Mouse (Mus musculus) stomach, postnatal 0 days (tissue): ENCODE measurements around the gene Gm45837. TPM values are rescaled to one million over a fixed set of nuclear protein-coding genes. Genes with fewer than 3 reads are reported as not detected.
A peak's percentile ranks its signal among the peaks of the same experiment; 100 is the strongest.

Experiments used
- ATAC-seq: fragments of 200-750 bp; cut with Nextera tagmentation; 2 replicates; pipeline ENCODE4 v1.8.0; 2017; ENCODE audit not compliant: low FRiP score, low TSS enrichment
- DNase-seq: peaks from one replicate; pipeline ENCODE4 v3.0.0-alpha.2; 2016; ENCODE audit warnings: low spot score
- H3K27ac ChIP-seq: fragments of 300-500 bp; sonication (generic); replicated peaks from 2 replicates; pipeline ENCODE4 v1.5.1; 2014; ENCODE audit warnings: mild to moderate bottlenecking, control low read depth
- H3K27me3 ChIP-seq: fragments of 300-500 bp; sonication (generic); 2 replicates; pipeline ENCODE4 v1.6.1; 2014; ENCODE audit warnings: low read length; ENCODE audit not compliant: control insufficient read depth, insufficient read depth
- H3K36me3 ChIP-seq: fragments of 300-500 bp; sonication (generic); 2 replicates; pipeline ENCODE4 v1.6.1; 2014; ENCODE audit warnings: low read length, mixed read lengths; ENCODE audit not compliant: control insufficient read depth, insufficient read depth
- H3K4me1 ChIP-seq: fragments of 300-500 bp; sonication (generic); replicated peaks from 2 replicates; pipeline ENCODE4 v1.6.1; 2014; ENCODE audit warnings: antibody characterized with exemption; ENCODE audit not compliant: control insufficient read depth, insufficient read depth
- H3K4me2 ChIP-seq: fragments of 300-500 bp; sonication (generic); replicated peaks from 2 replicates; pipeline ENCODE4 v1.6.1; 2014; ENCODE audit warnings: low read depth, mild to moderate bottlenecking, control low read depth, moderate library complexity
- H3K4me3 ChIP-seq: fragments of 300-500 bp; sonication (generic); 2 replicates; pipeline ENCODE4 v1.5.1; 2014; ENCODE audit warnings: low read depth, low read length, control low read depth
- H3K9ac ChIP-seq: fragments of 300-500 bp; sonication (generic); 2 replicates; pipeline ENCODE4 v1.6.1; 2014; ENCODE audit warnings: mild to moderate bottlenecking, low read length, control low read depth, mixed read lengths
- H3K9me3 ChIP-seq: fragments of 300-500 bp; sonication (generic); 2 replicates; pipeline ENCODE4 v1.6.1; 2016; ENCODE audit warnings: low read length; ENCODE audit not compliant: control insufficient read depth
- CTCF ChIP-seq: IDR thresholded peaks from 2 replicates; pipeline ENCODE4 v1.5.1; 2016; ENCODE audit warnings: antibody characterized with exemption, low read depth, mild to moderate bottlenecking, moderate library complexity
- EP300 ChIP-seq: optimal IDR thresholded peaks from 2 replicates; pipeline ENCODE3; 2016; ENCODE audit warnings: antibody characterized with exemption
- WGBS: fragments of 180-500 bp; shearing (Covaris S2); extraction: QIAGEN DNeasy Blood & Tissue Kit; methylation state at CpG from one replicate; pipeline ENCODE4 v1.1.7; 2014; 5-methylcytosine and 5-hydroxymethylcytosine counted together
- polyA plus RNA-seq: library from polyadenylated mRNA; unstranded; fragments of >200 nt; fragmentation: Nextera tagmentation; extraction: Ambion mirVana; gene quantifications from 2 replicates; pipeline ENCODE4 v1.2.1, GENCODE M21; 2015

The Gm45837 gene
- polyA plus RNA-seq, 1 experiment from 2014 or later = 0.24 TPM

- Histone ChIP-seq H3K9ac (no peak overlapping the region), H3K4me1 (peaks cover 4% of the 10 kb centered on the region; the same call in 1 of the 2 replicates), H3K9me3 (no peaks in the 10 kb centered on the region), H3K4me3 (no peak overlapping the region), H3K36me3 (no peaks in the 10 kb centered on the region), H3K4me2 (no peak overlapping the region), H3K27me3 (no peaks in the 10 kb centered on the region), H3K27ac (no peak overlapping the region)
- WGBS = 25% methylated on average over 8 of the region's 8 CpGs
- ATAC-seq = 0 out of 2 replicates have a peak, but pooled peaks have one; percentile 40
- peak; percentile 64 for DNase-seq
- TF ChIP-seq EP300 = no peak
- TF ChIP-seq CTCF = peak; percentile 94
Measured at GRCm38 (mm10) chr7:101503351-101503750, 92.7 kb downstream of the Gm45837 start.

- ATAC-seq = no peak
- DNase-seq = no peak
- no peaks in the 10 kb centered on the region for H3K36me3 ChIP-seq
- no peak overlapping the region for H3K27ac ChIP-seq
- no peak for TF ChIP-seq CTCF
- TF ChIP-seq EP300 = no peak
- H3K4me2 ChIP-seq = no peak overlapping the region
- no peak overlapping the region for H3K4me3 ChIP-seq
- WGBS = 31% methylated on average over 7 of the region's 7 CpGs
- no peaks in the 10 kb centered on the region for H3K9me3 ChIP-seq
- H3K27me3 ChIP-seq = no peaks in the 10 kb centered on the region
- no peak overlapping the region for H3K9ac ChIP-seq
- H3K4me1 ChIP-seq = peaks cover 4% of the 10 kb centered on the region; the same call in 1 of the 2 replicates
Measured at GRCm38 (mm10) chr7:101503803-101504202, 93.1 kb downstream of the Gm45837 start.

GRCm38 (mm10) chr7:101504507-101504906 is 93.8 kb downstream of the Gm45837 start:
- no peaks in the 10 kb centered on the region for H3K9me3 ChIP-seq
- no peak overlapping the region for H3K27ac ChIP-seq
- WGBS = 8% methylated on average over 24 of the region's 24 CpGs
- no peak overlapping the region for H3K9ac ChIP-seq
- ATAC-seq (no peak), DNase-seq (peak; percentile 60)
- peak overlapping the region; percentile 53 for H3K4me2 ChIP-seq
- TF ChIP-seq CTCF (no peak), EP300 (no peak)
- no peaks in the 10 kb centered on the region for H3K36me3 ChIP-seq
- peaks cover 4% of the 10 kb centered on the region; the same call in 1 of the 2 replicates for H3K4me1 ChIP-seq
- peak overlapping the region; percentile 3; the same call in 1 of the 2 replicates for H3K4me3 ChIP-seq
- no peaks in the 10 kb centered on the region for H3K27me3 ChIP-seq

GRCm38 (mm10) chr7:101509212-101509611 is 98.5 kb downstream of the Gm45837 start:
- WGBS = 24% methylated on average over 2 of the region's 2 CpGs
- no peak for ATAC-seq

GRCm38 (mm10) chr7:101513655-101514054 is 103.0 kb downstream of the Gm45837 start:
- Histone ChIP-seq H3K27me3 (no peaks in the 10 kb centered on the region), H3K4me2 (no peak overlapping the region), H3K4me3 (no peak overlapping the region), H3K36me3 (no peaks in the 10 kb centered on the region), H3K27ac (no peak overlapping the region), H3K4me1 (no peaks in the 10 kb centered on the region), H3K9ac (no peak overlapping the region), H3K9me3 (no peaks in the 10 kb centered on the region)
- WGBS = 50% methylated on average over 7 of the region's 7 CpGs
- no peak for ATAC-seq
- no peak for DNase-seq
- TF ChIP-seq CTCF (peak; percentile 18; the same call in 1 of the 2 replicates), EP300 (no peak)

More at GRCm38 (mm10) chr7:101509212-101509611, 98.5 kb downstream of the Gm45837 start:
- H3K27me3 ChIP-seq = no peaks in the 10 kb centered on the region
- no peak overlapping the region for H3K4me3 ChIP-seq
- H3K9ac ChIP-seq = no peak overlapping the region
- no peak overlapping the region for H3K27ac ChIP-seq
- no peak overlapping the region for H3K4me2 ChIP-seq
- TF ChIP-seq EP300 (no peak), CTCF (no peak)
- no peaks in the 10 kb centered on the region for H3K9me3 ChIP-seq
- no peak for DNase-seq
- H3K4me1 ChIP-seq = peaks cover 4% of the 10 kb centered on the region; the same call in 1 of the 2 replicates
- no peaks in the 10 kb centered on the region for H3K36me3 ChIP-seq

GRCm38 (mm10) chr7:101514768-101515167 is 104.1 kb downstream of the Gm45837 start:
- no peak for ATAC-seq
- Histone ChIP-seq H3K4me3 (no peak overlapping the region), H3K27ac (no peak overlapping the region), H3K9ac (no peak overlapping the region), H3K4me1 (no peaks in the 10 kb centered on the region), H3K27me3 (no peaks in the 10 kb centered on the region), H3K4me2 (no peak overlapping the region), H3K9me3 (no peaks in the 10 kb centered on the region), H3K36me3 (no peaks in the 10 kb centered on the region)
- TF ChIP-seq CTCF (no peak), EP300 (no peak)
- 63% methylated on average over 6 of the region's 6 CpGs for WGBS
- no peak for DNase-seq
